Mouse (Mus musculus) adrenal gland, postnatal 14 days (tissue): ENCODE data around the gene Olfr1423. TPM values are rescaled to one million over a fixed set of nuclear protein-coding genes. Genes with fewer than 3 reads are reported as not detected.
"Not testable (repeated sequence)": the region's sequence is repeated elsewhere in the genome, so short reads cannot be mapped to it uniquely, and the experiment has no call there.

Experiments used
- DNase-seq: peaks from one replicate; pipeline ENCODE4 v3.0.0; 2021; ENCODE audit warnings: mixed read lengths
- total RNA-seq: library from RNA; stranded (reverse); gene quantifications from 2 replicates; pipeline ENCODE4 v1.2.3, GENCODE M21; 2021

Olfr1423 gene
- total RNA-seq, 1 experiment from 2014 or later, result not detected

- DNase-seq, result peak; percentile 70
Observed at GRCm38 (mm10) chr19:12007105-12007931, 33.8 kb downstream of the Olfr1423 start.

DNA sequence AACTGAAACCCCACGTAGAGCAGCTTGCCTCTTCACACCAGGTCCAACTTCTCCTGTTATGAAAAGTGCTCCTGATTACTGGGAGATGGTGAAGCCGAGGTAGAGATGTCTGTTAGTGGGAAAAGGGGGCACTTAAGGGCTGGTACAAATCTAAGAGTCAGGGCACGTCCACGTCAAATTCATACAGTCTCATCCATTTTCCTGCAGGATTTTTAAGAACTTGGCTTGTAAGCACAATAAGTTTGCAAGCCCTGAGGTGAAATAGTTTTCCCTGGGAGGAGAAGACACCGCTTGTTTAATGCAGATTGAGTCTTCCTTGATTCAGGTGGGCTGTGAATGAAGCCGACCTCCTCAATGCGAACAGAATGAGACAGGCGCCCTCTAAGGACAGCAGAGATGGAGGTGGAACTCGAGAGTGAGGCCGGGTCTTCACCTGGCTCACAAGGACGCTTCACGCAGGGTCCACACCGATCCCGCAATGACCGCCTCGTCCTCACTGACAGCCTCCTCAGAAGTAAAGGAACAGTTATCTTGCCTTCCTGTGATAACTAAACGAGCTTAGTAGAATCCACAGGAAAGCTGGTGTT, 34.7 kb downstream of the Olfr1423 start:
- no peak for DNase-seq

DNA sequence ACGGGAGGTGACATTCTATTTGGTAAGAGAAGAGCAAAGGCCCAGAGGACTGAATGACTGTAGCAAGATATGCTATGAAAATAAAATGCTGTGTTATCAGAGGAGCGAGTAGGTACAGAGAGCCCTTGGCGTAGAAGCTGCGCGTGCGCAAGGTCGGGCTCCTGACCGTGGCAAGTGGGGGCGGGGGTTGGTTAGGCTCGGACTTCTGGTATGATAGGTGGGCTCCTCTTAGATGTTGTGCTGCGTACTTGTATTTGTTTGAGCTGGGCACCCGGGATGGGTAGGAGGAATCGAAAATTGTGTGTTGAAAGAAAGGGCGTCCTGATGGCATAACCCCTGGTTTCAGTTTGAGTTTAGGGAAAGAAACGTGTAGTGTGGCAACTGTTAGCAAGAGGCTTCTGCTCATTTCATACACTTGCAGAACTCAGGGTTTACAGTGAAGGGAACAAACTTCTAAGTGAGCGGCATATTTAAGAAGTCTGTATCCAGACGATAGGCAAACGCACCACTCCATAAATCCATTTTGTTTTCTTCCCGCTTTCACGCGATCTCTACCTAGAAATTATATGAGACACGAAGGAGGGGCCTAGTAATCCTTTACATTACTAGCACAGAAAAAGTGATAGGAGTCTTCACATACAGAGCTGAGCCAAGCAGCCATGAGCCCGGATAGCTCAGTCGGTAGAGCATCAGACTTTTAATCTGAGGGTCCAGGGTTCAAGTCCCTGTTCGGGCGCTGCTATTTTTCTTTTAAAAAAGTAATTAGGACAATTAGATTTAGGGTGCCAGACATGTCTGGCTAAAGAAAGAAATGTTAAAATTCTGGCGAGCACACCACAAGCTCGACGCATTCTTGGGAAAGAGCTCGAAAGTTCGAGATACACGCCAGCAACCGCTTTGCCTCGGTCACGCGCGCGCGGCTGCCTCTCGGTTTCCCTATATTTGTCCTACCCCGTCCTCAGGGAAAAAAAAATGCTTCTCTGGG, 35.4 kb downstream of the Olfr1423 start:
- peak; percentile 92 for DNase-seq

GRCm38 (mm10) chr19:12004216-12005008, 36.7 kb downstream of the Olfr1423 start:
- DNase-seq, result no peak

- DNase-seq, result no peak
Observed at GRCm38 (mm10) chr19:12003568-12003967, 37.5 kb downstream of the Olfr1423 start.

DNA sequence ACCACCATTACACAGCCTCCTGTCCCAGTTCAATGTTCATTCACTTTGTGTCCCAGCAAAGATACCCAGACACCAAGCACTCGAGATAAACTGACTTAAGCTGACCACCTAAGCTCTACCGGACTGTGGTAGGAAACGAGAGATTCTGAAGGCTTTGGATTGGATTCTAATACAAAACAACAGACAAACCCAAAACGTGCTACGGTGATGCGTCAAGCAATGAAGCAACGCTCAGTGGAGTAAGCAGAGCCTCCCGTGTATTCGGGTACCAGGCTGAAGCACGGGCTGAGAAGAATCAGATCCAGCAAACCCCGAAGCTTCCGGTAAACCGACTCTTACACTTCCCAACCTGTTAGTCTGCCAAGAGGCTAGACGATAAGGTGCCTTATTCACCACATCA, 38.3 kb downstream of the Olfr1423 start:
- DNase-seq, result no peak

- DNase-seq, result peak; percentile 76
Observed at GRCm38 (mm10) chr19:12002125-12002524, 39.0 kb downstream of the Olfr1423 start.

GRCm38 (mm10) chr19:12001686-12002085, 39.4 kb downstream of the Olfr1423 start:
- no peak for DNase-seq

- DNase-seq, result no peak
Observed at GRCm38 (mm10) chr19:11995722-11996448, 45.2 kb downstream of the Olfr1423 start.

DNA sequence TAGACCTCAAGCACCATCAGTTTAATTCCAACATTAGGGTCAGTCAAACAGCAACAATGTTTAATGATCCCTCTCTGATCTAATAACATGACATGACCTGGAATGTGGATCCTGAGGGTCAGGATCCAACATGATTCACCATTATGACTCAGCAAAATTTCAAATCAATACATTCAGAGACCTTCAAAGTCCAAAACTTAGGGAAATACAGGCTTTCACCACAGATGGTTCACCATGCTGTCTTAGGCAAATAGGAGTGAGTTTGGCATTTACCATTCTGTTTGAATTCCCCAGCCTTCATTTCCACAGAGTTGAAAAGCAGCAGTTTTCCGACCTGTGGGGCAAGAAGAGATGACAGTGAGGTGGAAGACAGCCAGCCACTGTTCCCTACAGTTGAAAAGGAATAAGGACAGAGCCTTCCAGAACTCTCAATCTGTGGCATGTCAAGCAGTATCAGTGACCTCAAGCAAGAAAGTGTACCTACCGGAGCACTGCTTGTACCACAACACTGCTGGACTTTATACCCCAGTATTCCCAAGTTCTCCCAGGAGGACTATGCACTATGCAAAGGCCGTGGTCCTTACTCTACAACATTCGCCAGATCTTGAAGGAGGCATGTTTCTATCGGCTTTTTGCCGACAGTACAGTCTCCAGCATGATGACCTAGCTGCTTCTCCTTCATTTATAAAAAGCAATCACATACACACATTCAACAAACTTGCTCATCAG, 46.2 kb downstream of the Olfr1423 start:
- no peak for DNase-seq

- peak; percentile 47 for DNase-seq
Observed at GRCm38 (mm10) chr19:11992441-11993029, 48.6 kb downstream of the Olfr1423 start.

- no peak for DNase-seq
Observed at GRCm38 (mm10) chr19:11992034-11992433, 49.1 kb downstream of the Olfr1423 start.

DNA sequence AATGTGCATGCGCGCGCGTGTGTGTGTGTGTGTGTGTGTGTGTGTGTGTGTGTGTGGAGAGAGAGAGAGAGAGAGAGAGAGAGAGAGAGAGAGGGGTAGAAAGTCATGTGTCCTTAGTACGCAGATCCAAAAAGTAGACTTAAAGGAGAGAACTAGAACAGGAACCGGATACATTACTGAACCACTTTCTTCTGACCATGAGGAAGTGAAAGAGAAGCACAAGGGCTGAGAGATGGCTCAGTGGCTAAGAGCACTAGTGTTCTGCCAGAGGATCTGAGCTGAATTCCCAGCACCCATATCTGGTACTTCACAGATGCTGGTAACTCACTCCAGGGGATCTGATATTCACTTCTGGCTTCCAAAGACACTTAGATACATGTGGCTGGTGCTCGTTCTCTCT, 51.8 kb downstream of the Olfr1423 start:
- DNase-seq, result no peak

DNA sequence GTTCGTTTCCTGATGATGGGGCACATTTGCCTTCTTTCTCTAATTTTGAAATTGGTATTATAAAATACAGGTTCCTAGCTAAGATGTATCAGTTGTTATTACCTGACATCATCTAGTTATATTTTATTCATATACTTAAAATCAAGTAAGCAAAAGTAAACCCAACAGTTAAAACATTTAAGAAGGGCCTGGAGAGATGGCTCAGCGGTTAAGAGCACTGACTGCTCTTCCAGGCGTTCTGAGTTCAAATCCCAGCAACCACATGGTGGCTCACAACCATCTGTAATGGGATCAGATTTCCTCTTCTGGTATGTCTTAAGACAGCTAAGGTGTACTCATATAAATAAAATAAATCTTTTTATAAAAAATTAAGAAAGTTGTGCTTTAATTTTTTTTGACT, 53.3 kb downstream of the Olfr1423 start:
- no peak for DNase-seq

DNA sequence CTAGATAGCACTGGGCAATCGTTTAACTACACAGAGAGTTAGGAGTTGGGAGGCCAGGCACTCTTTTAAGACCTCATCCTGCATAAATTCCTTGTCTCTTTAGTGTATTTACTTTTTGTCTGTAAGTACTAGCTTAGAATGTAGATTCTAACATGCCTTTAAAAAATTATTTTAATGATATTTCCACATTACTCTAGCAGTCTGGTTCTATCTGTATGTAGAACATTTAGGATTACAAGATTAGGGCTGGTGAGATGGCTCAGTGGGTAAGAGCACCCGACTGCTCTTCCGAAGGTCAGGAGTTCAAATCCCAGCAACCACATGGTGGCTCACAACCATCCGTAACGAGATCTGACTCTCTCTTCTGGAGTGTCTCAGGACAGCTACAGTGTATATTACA, 56.5 kb downstream of the Olfr1423 start:
- not testable (repeated sequence) for DNase-seq
